Comparison of ENCODE assay signal across 14 mouse cellular contexts in genomic region chr6:23386711-23387110, GRCm38 (mm10).
"Had no signal": no experiment of that assay in that cellular context is flagged by ENCODE, and none has a peak within 500 bp of the region (broad histone marks: within the 10 kb centered on the region; RNA-seq: fewer than 3 reads in every experiment).

No protein-coding gene starts in this region.

- H3K4me1 ChIP-seq: stomach, embryonic 15.5 days had no signal

- H3K4me3 ChIP-seq: limb, embryonic 15.5 days; neural tube, embryonic 13.5 days; stomach, embryonic 15.5 days had no signal

- H3K27ac ChIP-seq: limb, embryonic 15.5 days; liver, embryonic 14.5 days; neural tube, embryonic 13.5 days; stomach, embryonic 15.5 days had no signal

- H3K9me3 ChIP-seq: limb, embryonic 15.5 days; neural tube, embryonic 13.5 days; stomach, embryonic 15.5 days had no signal

- H3K36me3 ChIP-seq: limb, embryonic 15.5 days; neural tube, embryonic 13.5 days; stomach, embryonic 15.5 days had no signal

- H3K9ac ChIP-seq: limb, embryonic 15.5 days; liver, embryonic 14.5 days; neural tube, embryonic 13.5 days; stomach, embryonic 15.5 days had no signal

- DNase-seq: kidney, adult 8-10 months; kidney, postnatal 25 days; layer of hippocampus, adult 9-11 months; layer of hippocampus, postnatal 36 days; lung, adult 18-20 months; right cerebral cortex, postnatal 4 days; spleen, adult 18-20 months; thymus, adult 2 months; thymus, postnatal 36 days had no signal

- H3K4me2 ChIP-seq: limb, embryonic 15.5 days; neural tube, embryonic 13.5 days; stomach, embryonic 15.5 days had no signal

- ATAC-seq: intestine, postnatal 0 days had no signal

- H3K27me3 ChIP-seq: limb, embryonic 15.5 days; stomach, embryonic 15.5 days had no signal
